Mouse (Mus musculus): ENCODE data around the gene Kif1c. TPM values are rescaled to one million over a fixed set of nuclear protein-coding genes. Genes with fewer than 3 reads are reported as not detected.

The Kif1c gene
- 94.0 and 111 TPM in 2 replicates for polyA plus RNA-seq (2012; rRNA removed; ENCODE audit: low replicate concordance)

GRCm38 (mm10) chr11:70699722-70700556, at the start of gene Kif1c, which contains the start of gene Inca1:
Gene Kif1c (plus strand): TSS chr11:70700548.
Gene Inca1 (minus strand): TSS chr11:70700155.

GRCm38 (mm10) chr11:70654198-70654922, 46.0 kb upstream of the Kif1c start, which contains the start of gene Pfn1:
Gene Pfn1 (minus strand): TSS chr11:70654644.

GRCm38 (mm10) chr11:70656964-70657363, 43.4 kb upstream of the Kif1c start, which contains the start of gene Eno3:
Gene Eno3 (plus strand): TSS chr11:70657202.

GRCm38 (mm10) chr11:70668771-70669505, 31.4 kb upstream of the Kif1c start, which contains the start of gene Spag7:
Gene Spag7 (minus strand): TSS chr11:70669416.

GRCm38 (mm10) chr11:70687601-70688199, 12.6 kb upstream of the Kif1c start, which contains the start of gene Camta2:
Gene Camta2 (minus strand): TSS chr11:70688105.

DNA sequence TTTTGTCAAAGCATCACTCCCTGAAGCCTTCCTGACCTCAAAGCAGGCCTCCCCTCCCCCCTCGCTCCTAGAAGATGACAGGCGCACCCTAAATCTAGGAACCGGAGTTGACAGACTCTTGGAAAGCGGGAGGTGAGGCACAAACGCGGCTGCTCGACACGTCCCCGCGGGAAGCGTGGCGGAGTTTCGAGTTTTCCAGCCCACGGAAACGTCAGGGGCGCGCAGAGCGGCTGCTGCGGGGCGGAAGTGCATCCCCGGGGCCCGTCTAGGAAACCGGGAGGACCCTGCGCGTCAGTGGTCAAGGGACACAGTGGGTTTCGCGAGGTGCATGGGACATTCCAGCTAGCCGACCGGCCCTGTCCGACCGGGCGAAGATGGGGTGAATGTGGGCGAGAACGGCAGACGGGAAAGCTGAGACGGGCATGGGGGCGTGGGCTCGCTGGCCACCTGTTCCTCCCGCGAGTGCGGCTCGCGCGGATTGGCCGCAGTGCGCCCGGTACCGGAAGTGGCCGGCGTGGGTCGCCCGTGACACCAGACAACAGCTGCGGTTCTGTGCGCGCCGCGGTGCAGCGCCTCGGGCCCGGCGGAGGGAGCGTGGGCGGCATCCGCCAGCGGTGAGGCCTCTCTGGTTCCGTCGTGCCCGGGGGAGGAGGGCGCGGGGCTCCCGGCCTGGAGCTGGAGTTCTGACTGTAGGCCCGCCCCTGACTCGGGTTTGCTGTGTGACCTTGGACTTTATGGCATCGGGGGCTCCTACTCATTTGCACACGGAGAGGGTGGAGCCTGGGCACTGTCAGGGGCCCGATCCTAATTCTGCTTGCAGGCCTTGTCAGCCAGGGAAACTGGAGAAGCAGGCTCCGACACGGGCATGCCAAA, 63.8 kb downstream of the Kif1c start, which contains the start of gene Zfp3:
TSS of gene Zfp3 (plus strand) at position 274 of the 873 bp plus-strand sequence.

Other genes starting within 250 kb of the Kif1c start
- gene Med11, start 248.6 kb upstream of the Kif1c start, polyA plus RNA-seq (2012; rRNA removed; ENCODE audit: low replicate concordance), result 25.2 and 25.9 TPM in 2 replicates
- gene Zmynd15, start 241.1 kb upstream of the Kif1c start, polyA plus RNA-seq (2012; rRNA removed; ENCODE audit: low replicate concordance), result 6.1 and 13.8 TPM in 2 replicates
- gene Cxcl16, start 240.6 kb upstream of the Kif1c start, polyA plus RNA-seq (2012; rRNA removed; ENCODE audit: low replicate concordance), result 22.2 and 63.5 TPM in 2 replicates
- 0.99 and 1.3 TPM in 2 replicates for gene Tm4sf5, start 195.3 kb upstream of the Kif1c start, polyA plus RNA-seq (2012; rRNA removed; ENCODE audit: low replicate concordance)
- 0.34 and 0.57 TPM in 2 replicates for gene Vmo1, start 185.9 kb upstream of the Kif1c start, polyA plus RNA-seq (2012; rRNA removed; ENCODE audit: low replicate concordance)
- 0.51 TPM in 1 of 2 replicates, not detected in the other for gene Gltpd2, start 181.4 kb upstream of the Kif1c start, polyA plus RNA-seq (2012; rRNA removed; ENCODE audit: low replicate concordance)
- 334 and 427 TPM in 2 replicates for gene Psmb6, start 175.2 kb upstream of the Kif1c start, polyA plus RNA-seq (2012; rRNA removed; ENCODE audit: low replicate concordance)
- gene Gm40193, start 167.6 kb upstream of the Kif1c start, polyA plus RNA-seq (2012; rRNA removed; ENCODE audit: low replicate concordance), result not detected in 2 replicates
- 41.2 and 46.2 TPM in 2 replicates for gene Pld2, start 160.5 kb upstream of the Kif1c start, polyA plus RNA-seq (2012; rRNA removed; ENCODE audit: low replicate concordance)
- gene Mink1, start 137.7 kb upstream of the Kif1c start, polyA plus RNA-seq (2012; rRNA removed; ENCODE audit: low replicate concordance), result 57.5 and 70.6 TPM in 2 replicates
- not detected in 2 replicates for gene 4930544D05Rik, start 84.7 kb upstream of the Kif1c start, polyA plus RNA-seq (2012; rRNA removed; ENCODE audit: low replicate concordance)
- gene Chrne, start 81.3 kb upstream of the Kif1c start, polyA plus RNA-seq (2012; rRNA removed; ENCODE audit: low replicate concordance), result 0.18 and 0.30 TPM in 2 replicates
- gene Gp1ba, start 61.4 kb upstream of the Kif1c start, polyA plus RNA-seq (2012; rRNA removed; ENCODE audit: low replicate concordance), result not detected in 2 replicates
- 99.1 and 107 TPM in 2 replicates for gene Rnf167, start 53.3 kb upstream of the Kif1c start, polyA plus RNA-seq (2012; rRNA removed; ENCODE audit: low replicate concordance)
- gene Slc25a11, start 53.1 kb upstream of the Kif1c start, polyA plus RNA-seq (2012; rRNA removed; ENCODE audit: low replicate concordance), result 138 and 142 TPM in 2 replicates
- 915 and 1,415 TPM in 2 replicates for gene Pfn1, start 45.9 kb upstream of the Kif1c start, polyA plus RNA-seq (2012; rRNA removed; ENCODE audit: low replicate concordance)
- gene Eno3, start 43.3 kb upstream of the Kif1c start, polyA plus RNA-seq (2012; rRNA removed; ENCODE audit: low replicate concordance), result 12.2 and 21.2 TPM in 2 replicates
- 44.8 and 49.6 TPM in 2 replicates for gene Spag7, start 31.1 kb upstream of the Kif1c start, polyA plus RNA-seq (2012; rRNA removed; ENCODE audit: low replicate concordance)
- gene Camta2, start 12.4 kb upstream of the Kif1c start, polyA plus RNA-seq (2012; rRNA removed; ENCODE audit: low replicate concordance), result 32.0 and 38.5 TPM in 2 replicates
- 10.2 and 25.4 TPM in 2 replicates for gene Inca1, start 393 bp upstream of the Kif1c start, polyA plus RNA-seq (2012; rRNA removed; ENCODE audit: low replicate concordance)
- 2.4 and 3.5 TPM in 2 replicates for gene Zfp3, start 63.7 kb downstream of the Kif1c start, polyA plus RNA-seq (2012; rRNA removed; ENCODE audit: low replicate concordance)
- 0.72 and 2.6 TPM in 2 replicates for gene Scimp, start 112.0 kb downstream of the Kif1c start, polyA plus RNA-seq (2012; rRNA removed; ENCODE audit: low replicate concordance)
- gene Rabep1, start 144.2 kb downstream of the Kif1c start, polyA plus RNA-seq (2012; rRNA removed; ENCODE audit: low replicate concordance), result 4.6 and 5.5 TPM in 2 replicates

Data from subcutaneous adipose tissue, adult 2 months (tissue).